Mouse (Mus musculus) layer of hippocampus, postnatal 10 days (tissue): ENCODE data around the gene Myl7. TPM values are rescaled to one million over a fixed set of nuclear protein-coding genes. Genes with fewer than 3 reads are reported as not detected.
A peak's percentile ranks its signal among the peaks of the same experiment; 100 is the strongest.
"Not testable (repeated sequence)": the region's sequence is repeated elsewhere in the genome, so short reads cannot be mapped to it uniquely, and the experiment has no call there.

Experiments
- DNase-seq, 2 experiments: peaks; one replicate each; pipeline ENCODE4 v3.0.0; 2021; ENCODE audit warnings: low spot score in 2 of 2
- long read RNA-seq: library from polyadenylated mRNA; stranded (forward); transcript quantifications from one replicate; pipeline ENCODE4 v2.0.0, GENCODE M21; 2023
- total RNA-seq, 2 experiments: library from RNA; stranded (reverse); gene quantifications; 2 replicates each; pipeline ENCODE4 v1.2.3; 2021

The Myl7 gene
- total RNA-seq, result not detected
- long read RNA-seq, result 0 reads

DNA sequence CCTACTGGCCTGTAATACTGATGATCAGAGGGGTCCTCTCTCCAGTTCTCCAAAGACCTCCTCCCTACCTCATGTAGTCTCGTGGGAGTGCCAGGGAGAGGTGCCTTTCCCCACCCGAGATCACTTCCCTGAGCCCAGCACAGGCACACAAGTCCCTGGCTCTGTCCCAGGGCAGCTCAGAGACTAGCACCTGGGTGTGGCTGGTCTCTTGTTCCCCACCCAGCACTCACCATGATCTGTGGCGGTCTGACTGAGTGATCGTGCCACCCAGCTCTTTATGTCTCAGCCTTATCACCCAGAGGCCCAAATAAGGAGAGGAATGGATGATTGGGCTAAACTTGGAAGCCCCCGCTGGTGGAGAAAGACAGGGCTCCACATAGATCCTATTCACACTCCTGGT is at the start of gene Myl7:
Myl7 (minus strand) TSS at position 252 of the 400 bp plus-strand sequence.
- DNase-seq, result no peak

DNA sequence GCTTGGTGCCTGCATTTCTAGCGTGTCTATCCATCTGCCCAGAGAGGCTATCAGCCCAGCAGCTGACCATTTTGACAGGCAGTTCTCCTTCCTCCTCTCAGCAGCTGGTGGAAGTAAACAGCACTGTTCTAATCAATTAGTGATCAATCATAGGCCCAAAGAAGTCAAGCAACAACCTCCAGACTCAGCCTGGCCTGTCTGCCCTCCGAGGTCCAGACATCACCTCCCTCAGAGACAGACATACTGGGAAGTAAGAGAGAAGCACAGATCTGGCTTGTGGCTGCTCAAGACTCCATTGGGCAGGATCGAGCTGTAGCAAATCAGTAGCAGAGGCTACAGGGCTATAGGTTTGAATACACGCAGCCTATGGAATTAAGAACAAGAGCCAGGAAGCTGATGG is 49.2 kb upstream of the Myl7 start:
- no peak for DNase-seq

DNA sequence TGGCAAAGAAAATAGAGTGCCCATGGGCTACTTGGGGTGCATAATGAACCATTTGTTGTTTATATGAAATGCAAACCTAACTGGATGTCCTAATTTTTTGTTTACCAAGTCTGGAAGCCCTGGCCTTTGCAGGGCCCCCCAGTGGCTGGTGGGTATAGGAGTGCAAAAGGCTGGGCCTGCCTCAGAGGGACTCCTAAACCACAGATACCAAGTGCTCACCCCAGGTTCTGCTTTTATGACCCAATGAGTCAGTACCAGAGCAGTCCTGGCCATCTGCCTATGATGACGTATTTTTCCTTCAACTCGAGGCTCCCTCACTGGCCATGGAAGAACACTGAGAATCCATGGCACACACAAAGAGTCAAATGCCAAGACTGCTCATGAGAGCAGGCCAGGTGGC is 46.5 kb upstream of the Myl7 start:
- DNase-seq, result no peak

DNA sequence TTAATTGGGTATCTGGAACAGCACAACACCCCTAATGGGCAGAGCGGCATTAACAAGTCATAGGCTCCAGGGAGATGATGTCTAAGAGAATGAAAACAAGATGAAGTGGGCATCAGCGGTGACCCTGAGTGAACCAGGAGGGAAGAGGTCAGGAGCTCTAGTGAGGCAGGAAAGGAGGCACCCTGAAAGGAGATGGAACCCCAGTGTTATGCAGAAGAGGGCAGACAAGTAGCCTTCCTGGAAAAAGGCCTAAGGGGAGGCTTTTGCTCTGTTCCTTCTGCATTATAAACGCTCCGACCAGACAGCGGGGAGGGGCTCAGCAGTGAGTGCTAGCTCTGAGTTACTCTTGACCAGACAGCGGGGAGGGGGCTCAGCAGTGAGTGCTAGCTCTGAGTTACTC is 44.4 kb upstream of the Myl7 start:
- no peak for DNase-seq

DNA sequence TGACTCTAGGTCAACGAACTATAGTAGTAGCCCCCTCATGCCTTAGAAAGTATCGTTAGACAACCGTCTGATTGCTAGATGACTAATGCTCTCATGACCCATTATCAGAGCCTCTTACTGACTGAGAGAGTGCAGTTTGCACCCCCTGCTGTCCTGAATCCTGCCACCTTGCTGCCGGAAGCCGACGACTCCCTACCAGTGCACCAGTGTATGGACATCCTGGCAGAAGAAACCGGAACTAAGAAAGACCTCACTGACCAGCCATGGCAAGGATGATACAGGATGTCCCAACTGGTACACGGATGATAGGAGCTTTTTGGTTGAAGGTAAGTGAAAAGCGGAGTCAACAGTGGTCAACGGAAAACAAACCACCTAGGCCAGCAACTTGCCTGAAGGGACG is 35.9 kb upstream of the Myl7 start:
- not testable (repeated sequence) for DNase-seq

DNA sequence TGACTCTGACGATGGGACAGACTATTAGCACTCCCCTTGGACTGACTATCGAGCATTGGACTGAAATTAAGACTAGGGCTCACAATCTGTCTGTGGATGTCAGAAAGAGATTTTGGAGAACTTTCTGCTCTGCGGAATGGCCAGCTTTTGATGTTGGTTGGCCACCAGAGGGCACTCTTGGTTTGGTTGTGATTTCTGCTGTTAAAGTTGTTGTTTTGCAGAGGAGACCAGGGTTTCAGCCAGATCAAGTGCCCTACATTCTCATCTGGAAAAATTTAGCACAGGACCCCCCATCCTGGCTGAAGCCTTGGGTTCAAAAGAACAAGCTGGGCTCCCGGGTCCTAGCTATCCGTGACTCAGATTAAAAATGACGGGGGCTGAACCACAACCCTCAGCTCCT is 33.4 kb upstream of the Myl7 start:
- peak; percentile 48 to 49 for DNase-seq

DNA sequence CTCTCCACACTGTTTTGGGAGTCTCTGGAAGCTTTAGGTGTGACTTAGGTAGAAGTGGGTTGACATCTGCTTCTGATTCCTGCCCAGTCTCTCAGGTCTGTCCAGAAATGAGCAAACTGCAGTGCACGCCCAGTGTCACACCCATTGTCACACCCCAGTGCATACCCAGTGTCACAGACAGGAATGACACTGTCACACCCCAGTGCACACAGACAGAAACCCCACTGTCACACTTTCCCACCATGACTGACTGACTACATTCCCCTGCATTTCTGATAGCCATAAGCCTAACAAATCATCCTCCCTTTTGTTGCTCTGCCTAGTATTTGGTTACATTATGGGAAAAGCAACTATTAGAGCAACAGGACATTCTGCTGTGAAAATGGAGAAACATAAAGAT is 32.0 kb upstream of the Myl7 start:
- no peak for DNase-seq

DNA sequence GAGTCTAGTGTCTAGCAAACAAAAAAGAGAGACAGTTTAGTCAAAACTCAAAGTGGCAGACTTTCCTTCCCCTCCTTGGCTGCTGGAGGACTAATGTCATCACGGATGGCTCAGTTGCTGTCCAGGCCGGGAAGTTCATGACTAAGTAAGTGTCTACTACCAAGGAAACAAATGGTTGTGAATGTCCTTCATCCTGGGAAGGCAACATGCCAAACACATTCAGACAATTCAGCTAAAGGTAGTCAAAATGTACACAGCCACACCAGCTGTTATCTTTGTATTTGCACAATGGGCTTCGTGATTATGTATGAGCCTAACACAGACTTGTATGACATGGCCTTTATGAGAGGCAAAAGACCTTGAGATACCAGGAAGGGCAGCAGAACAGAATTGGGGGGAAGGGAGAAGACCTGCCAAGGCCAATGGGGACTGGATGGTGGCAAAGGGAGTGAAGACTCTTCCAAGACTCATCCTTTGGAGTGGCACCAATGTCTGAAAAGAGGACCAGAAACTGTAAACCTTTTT is 28.2 kb upstream of the Myl7 start:
- DNase-seq, result no peak

DNA sequence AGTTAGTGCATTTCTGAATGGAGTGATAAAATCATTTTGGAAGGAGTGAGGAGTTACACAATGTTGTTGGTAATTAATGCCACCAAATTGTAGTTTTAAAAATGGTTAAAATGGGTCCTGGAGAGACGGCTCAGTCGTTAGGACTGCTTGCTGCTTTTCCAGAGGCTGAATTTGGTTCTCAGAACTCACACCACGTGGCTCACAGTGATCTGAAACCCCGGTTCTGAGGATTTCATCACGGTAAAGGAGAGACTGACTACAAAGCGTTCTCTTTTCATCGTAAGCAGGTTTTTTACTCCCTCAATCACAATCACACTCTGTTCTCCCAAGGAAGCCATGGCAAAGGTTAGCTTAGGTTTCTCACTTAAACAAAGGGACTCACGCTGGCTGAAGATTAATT is 26.1 kb upstream of the Myl7 start:
- DNase-seq, result no peak

DNA sequence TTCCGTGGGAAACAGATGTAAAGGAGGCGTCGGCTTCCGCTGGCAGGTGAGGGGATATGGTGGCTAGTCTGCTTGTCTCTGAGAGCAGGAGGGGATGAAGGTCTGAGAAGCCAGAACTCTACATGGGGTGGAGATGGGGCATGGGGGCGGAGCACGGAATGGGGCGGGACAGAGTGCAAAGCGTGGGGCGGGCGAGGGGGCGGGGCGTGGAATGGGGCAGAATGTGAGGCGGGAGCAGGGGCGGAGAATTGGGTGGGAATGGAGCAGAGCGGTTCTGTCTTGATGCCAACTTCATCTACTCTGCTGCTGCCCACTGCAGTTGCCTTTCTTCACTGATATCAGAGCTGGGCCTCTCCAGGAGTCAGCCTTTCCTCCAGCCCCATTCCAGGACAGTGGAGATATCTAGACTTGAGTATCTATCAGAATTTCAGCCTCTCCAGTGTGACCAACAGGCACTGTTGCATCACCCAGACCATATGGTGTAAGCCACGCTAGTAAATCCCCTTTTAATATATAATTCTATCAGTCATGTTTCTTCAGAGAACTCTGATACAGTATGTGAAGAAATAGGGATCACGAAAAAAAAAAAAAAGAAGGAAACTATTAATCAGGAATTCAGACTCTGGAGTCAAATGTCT is 21.9 kb upstream of the Myl7 start:
- DNase-seq, result no peak

DNA sequence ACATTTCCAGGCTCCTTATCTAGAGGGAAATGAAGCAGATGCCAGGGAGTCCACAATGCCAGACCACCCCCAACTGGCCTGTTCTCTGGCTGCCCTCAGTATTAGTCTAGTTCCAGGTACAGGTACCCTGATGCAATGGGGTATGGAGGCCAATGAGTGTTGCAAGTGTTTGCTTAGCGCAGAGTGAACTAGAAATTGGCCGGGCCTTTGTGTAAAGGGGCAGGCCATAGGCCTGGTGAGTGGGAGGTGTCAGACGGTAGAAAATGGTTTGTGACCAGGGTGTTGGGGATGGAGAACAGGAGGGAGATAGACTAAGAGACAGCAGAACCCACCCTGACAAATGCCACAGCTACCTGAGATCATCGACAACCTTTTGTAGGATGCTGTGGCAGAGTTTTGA is 21.0 kb upstream of the Myl7 start:
- DNase-seq, result peak in 1 of 2 experiments; percentile 4

DNA sequence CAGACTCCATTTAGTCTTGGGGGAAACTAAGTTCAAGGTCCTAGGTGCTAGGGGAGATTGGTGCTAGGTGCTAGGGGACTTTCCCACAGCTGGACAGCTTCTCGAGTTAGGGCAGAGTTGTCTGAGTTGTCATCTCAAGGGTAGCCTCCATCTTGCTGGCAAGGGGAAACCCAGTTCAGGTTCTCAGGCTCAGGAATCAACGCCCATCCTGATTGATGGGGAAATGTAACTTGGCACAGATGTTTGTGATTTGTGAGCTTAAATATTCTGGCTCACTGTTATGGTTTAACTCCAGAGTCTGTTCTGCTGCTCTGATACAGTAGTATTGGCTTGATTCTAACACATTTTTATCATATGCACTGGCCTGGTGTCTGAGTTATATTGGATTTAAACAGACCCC is 19.5 kb upstream of the Myl7 start:
- peak in 1 of 2 experiments; percentile 4 for DNase-seq

DNA sequence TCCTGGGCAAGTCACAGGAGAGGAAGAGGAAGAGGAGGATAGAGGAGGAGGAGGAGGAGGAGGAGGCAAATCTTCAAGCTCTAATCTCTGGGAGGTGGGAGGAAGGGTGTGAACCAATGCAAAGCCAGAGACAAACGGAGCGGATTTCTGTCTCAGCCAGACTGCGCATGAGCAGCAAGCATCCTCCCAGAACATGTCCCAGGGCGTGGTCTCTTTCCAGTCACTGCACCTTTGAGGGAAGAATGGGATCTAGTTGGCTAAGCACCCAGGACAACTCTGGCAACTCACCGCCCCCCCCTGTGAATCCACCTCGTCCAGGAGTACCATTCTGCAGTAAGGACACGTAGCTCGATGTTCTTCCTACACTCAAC is 17.6 kb upstream of the Myl7 start:
- DNase-seq, result no peak

DNA sequence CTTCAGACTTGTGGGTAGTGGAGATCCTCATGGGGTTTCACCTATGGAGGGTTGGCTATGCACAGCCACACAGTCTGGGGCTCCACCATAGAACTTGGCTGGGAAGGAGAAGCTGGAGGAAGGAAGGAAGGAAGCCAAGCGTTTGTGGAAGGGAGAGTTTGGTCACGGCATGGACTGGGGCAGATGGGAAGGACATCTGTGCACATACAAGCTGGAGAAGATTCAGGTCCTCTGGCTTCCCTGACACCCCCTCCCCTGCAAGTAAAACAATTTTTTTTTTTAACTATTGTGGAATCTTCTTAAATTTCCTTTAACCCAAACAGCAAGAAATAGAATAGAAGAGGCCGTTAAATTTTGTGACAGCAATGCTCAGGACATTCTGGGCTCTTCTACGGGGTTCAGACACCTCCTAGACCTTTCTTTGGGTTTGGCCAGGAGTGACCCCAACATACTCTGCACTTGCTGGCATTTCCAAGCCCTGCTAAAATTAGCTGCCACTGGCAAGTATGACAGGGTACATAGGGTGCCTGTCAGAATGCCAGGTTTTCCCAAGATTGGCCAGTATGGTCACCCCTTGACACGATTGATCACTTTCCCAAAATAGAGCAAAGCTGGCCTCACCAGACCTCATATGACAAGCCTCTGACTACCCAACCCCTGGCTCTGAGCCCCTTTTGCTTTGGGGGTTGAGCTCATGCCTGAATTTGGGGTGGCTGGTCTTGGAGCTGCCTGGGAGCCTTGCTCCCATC is 17.0 kb upstream of the Myl7 start:
- DNase-seq, result peak in 1 of 2 experiments; percentile 12

DNA sequence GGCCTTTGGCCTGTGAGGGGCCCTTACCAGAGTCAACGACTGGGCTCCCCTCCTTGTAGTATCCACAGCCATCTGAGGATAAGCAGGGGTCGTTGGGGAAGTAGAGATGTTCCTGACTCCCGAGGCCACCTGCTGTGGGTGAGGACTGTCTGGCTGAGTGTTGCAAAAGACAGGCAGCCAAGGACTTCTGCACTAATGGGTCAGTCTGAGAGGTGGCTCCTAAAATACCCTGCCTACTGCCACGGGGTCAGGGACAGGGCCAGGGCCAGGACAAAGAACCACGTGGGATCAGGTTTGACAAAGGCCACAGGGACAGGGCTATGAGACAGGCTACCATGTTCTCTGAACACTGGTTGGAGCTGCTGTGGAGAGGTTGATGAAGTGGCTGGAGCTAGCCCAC is 16.4 kb upstream of the Myl7 start:
- no peak for DNase-seq

DNA sequence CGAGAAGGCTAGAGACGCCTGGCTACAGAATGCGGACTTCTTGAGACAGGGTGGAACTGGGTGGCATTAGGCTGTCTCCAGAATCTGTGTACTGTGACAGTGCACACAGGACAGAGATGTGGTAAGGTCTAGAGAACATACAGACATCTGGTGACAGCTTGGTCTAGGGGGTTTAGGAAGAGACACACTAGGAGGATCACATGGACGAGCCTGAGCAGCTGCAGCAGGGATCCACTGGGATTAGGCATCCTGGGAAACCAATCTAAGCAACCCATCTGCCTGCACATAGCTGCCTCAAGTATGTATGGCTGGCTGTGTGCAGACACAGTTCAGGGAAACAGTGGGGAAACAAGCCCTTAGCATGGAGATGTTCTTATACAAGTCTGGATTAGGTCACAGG is 15.4 kb upstream of the Myl7 start:
- peak in 1 of 2 experiments; percentile 10 for DNase-seq

DNA sequence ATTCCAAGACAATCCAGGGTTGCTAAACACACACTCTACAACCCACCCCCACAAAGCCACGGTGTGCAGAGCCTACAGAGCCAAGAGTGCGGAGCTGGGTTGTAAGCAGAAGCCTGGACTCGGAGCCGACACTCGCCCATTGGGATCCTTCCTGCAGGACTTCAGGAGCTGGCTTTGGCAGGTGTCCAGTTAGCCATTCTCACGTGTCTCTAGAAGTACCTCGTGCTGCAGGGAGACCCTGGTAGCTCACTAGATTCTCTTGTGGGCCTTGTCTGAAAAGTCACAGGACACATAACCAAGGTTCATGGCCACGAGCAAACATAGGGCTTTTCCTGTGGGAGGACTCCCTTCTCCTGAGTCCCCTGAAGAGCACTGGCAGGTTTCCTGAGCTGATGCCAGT is 14.7 kb upstream of the Myl7 start:
- peak in 1 of 2 experiments; percentile 13 for DNase-seq

DNA sequence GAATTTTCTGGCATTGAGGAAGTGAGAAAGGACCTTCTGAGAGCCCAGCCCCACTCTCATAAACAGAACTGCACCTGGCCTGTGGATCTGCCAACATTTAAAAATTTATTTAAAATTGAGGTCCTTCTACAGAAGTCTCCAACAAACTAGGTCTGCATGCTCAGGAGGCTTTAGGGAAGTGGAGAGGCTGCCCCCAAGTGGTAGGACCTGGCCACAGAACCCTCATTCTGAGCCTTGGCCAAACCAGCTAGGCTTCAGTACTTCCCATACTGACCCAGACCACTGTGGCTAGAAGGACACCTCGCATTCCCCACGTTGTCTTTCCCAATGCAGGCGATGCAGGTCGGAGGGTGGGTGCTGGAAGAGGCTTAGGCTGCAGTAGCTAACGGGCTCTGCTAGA is 14.1 kb upstream of the Myl7 start:
- peak; percentile 78 to 83 for DNase-seq

DNA sequence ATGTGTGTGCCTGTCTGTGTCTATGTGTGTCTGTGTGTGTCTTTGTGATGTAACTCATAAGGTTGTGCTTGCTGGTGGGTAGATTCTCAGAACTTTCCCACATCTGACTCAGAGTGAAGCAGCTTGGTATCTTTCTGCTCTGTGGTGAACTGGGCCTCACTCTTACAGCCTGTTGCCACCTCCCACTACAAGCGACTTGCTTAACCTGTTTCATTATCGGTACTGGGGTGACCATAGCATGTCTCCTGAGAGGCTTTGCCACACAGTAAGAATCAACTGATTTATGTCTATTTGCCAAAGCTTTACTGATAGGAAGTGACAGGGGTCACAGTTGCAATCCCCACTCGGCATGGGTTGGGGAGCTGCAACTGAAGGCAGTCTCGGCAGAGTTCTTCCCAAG is 10.1 kb upstream of the Myl7 start:
- no peak for DNase-seq

DNA sequence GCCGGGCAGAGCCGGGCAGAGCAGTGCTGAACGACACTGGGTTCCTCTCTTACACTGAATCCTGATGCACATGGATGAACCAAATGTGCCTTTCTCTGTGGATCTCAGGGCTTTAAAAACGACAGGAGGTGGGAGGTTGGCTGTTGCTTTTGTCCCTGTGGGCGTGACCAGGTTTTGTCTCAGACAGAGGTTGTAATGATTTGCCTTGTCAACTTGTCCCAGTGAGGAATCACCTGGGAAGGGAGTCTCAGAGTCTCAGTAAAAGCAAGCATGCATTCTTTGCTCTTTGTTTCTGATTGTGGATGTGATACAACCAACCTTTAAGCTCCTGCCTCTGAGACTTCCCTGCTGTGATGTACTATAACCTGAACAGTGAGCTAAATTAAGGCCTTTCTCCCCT is 8.5 kb upstream of the Myl7 start:
- no peak for DNase-seq

DNA sequence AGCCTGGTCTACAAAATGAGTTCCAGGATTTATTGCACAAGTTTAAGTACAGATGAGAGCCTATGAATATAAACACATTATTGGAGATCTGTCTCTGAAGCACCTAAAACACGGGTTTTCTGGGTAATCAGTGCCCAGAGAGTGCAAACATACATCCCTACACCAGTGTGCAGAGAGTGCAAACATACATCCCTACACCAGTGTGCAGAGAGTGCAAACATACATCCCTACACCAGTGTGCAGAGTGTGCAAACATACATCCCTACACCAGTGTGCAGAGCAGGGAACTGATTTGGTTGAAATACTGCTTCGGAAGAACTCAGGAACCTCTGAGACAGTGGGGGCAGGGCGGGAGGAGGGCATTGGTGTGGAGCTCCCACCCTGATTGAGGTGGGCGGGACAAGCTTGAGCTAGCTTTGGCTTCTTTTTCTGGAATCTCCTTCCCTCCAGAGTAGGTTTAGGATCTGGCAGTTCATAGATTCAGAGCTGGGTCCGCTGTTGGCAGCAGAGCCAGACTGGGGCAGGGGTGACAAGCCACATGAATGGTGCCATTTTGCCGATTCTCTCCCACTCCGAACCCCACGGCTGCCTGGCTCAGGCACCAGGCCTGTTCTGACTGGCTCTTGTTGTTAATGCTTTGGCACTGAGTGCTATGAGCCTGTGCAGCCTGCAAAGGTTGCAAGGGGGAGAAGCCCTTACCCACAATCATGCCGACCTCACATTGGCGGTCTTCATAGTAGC is 7.4 kb upstream of the Myl7 start:
- DNase-seq, result peak in 1 of 2 experiments; percentile 58

DNA sequence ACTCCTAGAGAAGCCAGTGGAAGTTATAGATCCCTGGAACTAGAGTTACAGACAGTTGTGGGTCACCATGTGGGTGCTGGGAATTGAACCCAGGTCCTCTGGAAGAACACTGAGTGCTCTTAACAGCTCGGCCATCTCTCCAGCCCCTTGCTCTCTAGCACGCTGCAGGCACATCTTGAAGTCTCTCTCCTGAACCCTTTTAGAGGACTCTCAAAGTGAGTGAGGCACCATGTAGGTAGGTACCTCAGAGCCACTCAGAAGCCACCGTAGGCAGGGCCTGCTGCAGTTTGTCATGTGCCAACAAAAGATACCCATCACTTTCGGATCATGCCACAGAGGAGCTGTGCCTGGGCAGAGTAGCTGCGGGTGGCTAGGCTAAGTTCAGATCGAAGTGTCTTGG is 6.3 kb upstream of the Myl7 start:
- DNase-seq, result no peak
